Mouse (Mus musculus): ENCODE measurements around the gene Ube4b.

Gene Ube4b

DNA sequence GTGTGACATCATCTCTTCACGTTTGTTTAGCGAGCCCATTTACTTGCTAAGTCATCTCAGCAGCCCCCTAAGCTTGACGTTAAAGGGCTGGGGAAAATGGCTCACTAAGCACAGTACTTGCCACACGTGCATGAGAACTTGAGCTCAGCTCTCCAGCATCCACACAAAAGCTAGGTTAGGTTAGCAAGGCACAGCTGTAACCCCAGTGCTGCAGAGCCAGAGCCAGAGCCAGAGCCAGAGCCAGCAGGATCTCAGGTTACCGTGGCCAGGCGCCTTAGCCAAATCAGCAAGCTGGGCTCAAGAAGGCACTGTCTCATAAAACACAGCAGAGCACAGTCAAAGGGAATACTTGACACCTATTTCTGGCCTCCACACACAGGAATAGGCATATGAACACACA is 31.0 kb downstream of the Ube4b start:
- no peak for DNase-seq (ENCODE audit: low read depth, low spot score)

DNA sequence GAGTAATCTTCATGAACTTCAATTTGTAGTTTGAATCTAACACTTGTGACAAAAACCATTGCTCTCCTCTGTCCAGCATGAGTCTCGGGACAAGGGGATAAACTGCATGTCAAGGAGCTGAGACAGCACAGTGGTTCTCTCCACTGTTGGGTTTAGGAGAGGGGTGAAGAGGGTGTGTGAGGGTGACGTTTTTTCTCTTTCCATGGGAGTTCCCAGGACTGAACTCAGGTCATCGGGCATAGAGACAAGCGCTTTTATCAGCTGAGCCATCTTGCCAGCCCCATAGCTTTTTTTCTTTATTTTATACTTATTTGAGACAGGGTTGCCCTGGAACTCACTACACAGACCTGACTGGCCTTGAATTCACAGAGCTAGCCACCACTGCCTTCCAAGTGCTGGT is 32.3 kb downstream of the Ube4b start:
- DNase-seq (ENCODE audit: low read depth, low spot score): no peak

DNA sequence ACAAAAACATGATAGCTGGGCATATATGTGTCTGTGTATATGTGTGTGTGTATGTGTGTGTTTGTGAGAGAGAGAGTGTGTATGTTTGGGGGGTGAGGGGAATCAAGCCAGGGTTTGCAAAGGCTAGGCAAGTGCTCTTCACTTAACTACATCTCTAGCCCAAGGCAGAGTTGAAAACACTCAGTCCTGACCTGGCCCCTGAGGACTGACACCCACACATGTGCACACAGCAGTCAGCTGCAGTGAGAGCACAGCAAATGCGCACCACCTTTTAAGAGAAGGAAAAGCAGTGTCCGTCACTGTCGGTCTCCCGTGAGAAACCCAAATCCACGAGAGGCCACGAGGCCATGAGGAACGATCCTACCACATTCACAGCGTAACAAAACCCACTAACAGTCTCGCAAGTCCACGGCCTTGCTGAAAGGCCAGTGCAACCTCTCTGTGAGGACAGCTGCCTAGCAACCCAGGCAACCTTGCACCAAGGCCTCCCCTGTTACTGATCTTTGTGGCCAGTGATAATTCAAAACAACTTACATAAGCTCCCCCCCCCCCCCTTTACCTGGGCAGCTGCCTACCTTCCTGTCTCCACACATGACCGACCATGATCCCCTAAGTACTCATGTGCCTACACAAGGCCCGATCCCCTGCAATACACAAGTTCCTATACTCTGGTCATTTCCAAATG is 33.1 kb downstream of the Ube4b start:
- no peak for DNase-seq (ENCODE audit: low read depth, low spot score)

DNA sequence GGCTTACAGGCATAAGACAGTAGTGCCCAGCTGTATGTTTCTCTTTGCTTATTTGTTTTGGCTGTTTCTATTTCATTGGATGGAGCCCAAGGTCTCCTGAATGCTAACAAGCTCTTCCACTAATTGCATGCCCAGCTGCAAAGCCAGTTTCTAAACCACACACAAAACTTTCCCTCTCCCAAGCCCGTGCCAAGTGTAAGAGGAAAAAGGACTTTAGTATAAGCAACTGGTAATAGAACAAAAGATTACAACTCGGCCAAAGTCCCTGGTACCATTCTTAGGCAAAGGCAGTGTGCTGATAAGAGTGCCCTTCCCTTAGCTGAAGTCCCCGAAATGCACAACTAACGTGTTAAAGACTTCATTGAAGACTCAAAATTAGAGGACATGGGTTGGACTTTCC is 34.2 kb downstream of the Ube4b start:
- no peak for DNase-seq (ENCODE audit: low read depth, low spot score)

DNA sequence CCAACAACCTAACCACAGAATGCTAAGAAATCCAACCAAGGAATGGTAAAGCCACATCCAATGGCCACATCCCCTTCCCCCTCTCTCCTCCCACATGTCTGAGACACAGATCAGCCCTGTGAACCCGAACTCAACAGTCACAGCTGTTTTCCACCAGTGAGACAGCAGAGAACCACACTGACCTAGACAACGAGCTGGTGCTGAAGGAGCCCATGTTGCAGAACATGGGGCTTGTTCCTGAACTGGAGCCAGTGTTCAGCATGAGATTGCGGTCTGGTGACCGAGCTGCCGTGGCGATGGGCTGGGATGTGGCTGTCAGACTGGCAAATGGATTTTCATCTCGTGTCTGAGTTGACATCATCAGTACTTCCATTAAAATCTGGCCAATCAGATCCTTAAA is 45.5 kb downstream of the Ube4b start:
- no peak for DNase-seq (ENCODE audit: low read depth, low spot score)

DNA sequence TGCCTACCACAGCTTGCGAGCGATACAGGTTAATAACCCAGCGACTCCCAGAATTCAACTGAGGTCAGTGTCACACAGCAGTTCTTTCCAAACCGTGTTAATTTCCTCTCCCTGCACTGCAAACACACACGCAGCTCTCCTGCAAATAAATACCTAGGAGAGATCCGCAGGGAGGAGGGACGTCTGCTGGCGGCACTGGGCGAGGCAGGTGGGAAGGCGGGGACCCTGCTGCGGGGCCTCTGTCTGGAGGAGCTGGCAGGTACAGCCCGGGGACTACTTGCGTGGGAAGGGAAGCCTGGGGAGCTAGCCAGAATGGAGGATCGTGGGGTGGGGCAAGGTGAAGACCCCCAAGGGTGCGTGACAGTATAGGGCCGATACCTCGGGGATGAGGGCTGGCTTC is 46.7 kb downstream of the Ube4b start:
- no peak for DNase-seq (ENCODE audit: low read depth, low spot score)

DNA sequence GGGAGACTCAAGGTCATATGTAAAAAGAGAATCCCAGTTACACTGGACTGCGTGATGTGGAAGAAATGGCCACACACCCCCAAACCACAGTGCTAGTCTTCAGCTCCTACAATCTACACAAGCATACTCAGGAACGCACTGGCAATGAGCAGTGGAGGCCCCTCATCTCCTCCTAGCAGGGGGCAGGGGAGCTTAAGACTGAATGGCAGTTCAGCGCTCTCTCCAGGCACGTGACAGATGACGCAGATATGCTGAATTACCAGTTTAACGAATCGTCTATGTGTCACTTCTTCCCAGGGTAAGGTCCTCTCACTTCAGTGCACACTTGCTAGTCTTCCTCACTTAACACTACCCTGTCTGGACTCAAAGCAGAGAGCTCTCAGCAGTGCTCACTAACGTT is 47.7 kb downstream of the Ube4b start:
- no peak for DNase-seq (ENCODE audit: low read depth, low spot score)

DNA sequence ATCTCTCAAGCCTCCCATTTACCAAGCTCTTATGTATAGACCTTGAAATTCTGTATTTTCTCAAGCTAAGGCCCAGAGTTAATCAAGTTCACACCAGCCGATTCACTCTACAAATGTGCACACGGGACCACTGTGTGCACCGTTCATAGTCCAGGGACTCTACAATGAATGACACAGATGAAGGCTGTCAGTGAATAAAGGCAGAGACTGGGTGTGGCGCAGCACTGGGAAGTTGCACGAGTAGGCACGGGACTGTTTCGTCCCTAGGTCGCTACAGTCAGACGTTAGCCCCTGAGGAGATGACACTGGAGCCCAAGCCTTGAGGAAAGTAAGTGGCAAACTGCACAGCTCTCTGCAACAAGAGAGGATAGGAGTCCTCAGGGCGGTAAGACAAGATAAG is 50.5 kb downstream of the Ube4b start:
- no peak for DNase-seq (ENCODE audit: low read depth, low spot score)

DNA sequence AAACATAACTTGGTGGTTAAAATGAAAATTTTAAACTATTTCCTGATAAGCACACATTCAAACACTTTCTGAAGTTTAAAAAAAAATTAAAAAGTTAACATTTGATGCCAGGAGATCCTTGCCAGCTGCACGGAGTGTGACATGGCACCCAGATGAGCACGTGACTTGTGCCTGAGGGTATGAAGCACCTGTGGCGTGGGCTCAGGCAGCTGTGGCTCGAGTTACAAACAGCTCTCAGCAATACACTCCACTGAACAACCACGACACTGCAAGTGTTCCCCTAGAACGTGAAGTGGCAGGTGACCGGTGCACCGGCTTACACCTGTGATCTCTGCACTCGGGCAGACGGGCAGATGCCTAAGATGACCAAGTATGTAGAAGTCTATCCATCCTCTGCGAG is 51.9 kb downstream of the Ube4b start:
- DNase-seq (ENCODE audit: low read depth, low spot score): no peak

DNA sequence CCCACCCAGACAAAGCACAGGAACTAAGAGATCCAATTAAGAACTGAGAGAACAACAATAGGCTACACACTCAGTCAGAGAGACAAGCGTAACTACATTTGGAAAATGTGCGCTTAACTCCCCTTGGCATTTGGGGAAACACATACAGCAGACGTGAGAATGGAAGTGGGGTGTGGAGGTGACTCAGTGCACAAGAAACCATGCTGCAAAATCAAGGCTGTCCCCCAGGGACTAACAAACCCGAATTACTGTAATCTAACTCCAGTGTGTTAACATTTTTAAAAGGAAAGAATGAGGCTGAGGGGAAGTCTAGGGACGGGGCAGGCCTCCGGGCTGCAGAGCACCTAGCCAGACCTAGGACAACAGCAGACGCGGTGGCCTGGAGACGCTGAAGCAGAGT is 52.6 kb downstream of the Ube4b start:
- no peak for DNase-seq (ENCODE audit: low read depth, low spot score)

DNA sequence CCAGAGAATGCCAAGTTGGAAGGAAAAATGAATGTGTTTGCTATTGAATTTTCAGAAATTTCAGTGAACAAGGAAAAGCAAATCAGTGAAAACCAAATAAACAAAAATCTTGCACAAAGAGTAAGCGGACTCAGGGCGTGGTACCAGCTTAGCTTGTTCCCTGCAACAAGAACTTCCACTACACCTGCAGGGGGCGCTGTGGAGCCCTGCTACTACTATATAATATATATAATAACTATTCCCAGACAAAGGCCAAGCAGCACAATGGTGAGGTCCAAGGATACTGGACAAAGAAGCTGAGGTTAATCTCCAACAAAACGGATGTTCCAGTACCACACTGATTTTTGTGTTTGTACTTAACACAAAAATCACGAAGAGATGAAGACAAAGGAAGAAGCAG is 53.1 kb downstream of the Ube4b start:
- peak; percentile 57 for DNase-seq (ENCODE audit: low read depth, low spot score)

DNA sequence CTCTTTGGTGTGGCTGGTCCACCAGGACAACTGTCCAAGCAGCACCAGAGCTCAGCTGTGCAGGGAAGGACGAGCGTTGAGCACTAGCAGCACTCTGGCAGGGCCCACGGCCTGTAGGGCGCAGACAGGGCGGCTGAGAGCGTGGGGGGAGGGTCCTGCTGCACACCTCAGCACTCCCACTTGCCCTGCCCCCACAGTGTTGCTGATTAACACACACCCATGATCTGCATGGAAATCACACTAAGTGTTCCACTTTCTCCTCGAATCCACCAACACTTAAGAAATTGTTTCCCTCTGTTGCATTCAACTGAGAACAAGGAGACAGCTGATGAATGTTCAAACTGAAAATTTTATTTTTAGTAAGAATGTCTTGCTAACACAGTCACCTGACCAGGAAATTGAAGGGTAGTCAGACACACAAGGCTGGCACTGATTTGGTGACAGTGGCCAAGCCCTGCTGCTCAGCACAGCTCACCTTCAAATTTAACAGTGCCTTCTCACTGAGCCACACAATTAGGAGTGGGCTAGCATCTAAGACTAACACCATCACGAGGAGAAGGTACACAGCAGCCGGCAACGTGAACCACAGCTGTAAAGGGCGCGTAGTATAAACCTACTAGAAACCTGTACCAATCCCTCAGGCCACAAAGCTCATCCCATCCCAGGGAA is 60.7 kb downstream of the Ube4b start:
- no peak for DNase-seq (ENCODE audit: low read depth, low spot score)

DNA sequence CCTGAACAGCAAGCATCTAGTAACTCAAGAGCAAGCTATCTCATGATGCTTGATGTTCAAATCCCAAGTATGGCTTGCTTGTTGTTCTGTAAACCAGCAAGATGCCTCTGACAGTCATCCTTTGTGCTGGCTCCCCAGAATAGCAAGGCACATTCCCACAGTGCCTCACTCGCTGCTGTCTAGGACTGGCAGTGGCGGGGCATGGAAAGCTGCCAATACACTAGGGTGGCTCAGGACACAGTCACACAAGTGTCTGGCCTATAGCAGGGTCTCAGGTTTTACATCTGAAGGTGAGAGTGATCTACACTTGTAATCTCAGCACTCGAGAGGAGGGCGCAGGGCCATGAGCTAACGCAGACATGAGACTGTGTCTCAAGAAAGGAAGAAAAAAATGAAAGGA is 61.7 kb downstream of the Ube4b start:
- DNase-seq (ENCODE audit: low read depth, low spot score): no peak

DNA sequence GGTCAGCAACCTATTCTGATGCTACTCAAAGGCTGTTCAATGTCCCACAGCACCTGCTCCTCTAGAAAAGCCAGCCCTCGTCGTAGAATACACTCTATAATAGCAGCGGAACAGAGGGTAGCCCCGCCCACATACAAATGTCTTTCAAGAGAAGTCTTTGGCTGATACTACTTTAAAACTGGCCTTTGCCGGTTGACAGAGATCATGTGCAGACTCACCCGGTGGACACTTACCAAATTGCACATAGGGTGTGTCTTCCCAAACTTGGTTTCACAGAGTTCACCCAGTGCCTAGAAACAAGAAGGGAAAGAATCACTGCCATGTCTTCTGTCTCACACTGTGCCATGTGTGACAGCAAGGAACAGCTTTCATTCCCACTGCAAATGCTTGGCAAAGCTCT is 65.5 kb downstream of the Ube4b start:
- no peak for DNase-seq (ENCODE audit: low read depth, low spot score)

DNA sequence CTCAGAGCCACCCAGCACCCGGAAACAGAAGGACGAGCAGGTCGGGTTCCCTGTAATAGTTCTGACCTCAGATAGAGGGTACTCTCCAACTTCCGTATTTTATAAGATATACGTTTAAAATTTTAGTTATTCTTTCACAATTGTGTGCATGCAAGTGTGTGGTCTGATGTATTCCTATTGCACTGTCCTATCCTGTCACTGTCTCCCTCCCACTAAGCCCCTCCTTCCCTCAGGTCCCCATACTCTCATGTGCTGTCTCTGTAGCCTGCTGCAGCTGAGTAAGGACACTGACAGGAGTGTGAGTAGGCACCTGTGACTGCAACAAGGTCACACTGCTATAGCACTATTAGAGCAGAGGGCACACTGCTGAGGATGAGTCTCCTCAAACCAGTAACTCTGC is 65.9 kb downstream of the Ube4b start:
- no peak for DNase-seq (ENCODE audit: low read depth, low spot score)

DNA sequence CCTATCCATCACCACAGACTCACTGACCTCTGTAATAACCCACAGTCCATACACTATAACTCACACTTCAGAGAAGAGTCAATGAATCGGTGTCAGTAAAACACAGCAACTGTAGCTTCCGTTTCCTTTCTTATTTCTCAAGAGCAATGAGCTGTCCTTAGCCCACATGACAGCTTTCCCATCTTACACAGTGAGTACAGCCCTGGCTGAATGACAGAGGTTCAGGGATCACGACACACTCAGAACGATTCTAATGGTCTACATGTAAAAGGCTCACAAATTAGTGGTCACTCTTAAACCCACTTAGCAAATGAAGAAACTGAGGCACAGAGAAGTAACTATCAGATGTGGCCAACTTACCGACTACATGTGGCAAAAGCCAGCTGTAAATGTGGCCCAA is 68.6 kb downstream of the Ube4b start:
- DNase-seq (ENCODE audit: low read depth, low spot score): no peak

DNA sequence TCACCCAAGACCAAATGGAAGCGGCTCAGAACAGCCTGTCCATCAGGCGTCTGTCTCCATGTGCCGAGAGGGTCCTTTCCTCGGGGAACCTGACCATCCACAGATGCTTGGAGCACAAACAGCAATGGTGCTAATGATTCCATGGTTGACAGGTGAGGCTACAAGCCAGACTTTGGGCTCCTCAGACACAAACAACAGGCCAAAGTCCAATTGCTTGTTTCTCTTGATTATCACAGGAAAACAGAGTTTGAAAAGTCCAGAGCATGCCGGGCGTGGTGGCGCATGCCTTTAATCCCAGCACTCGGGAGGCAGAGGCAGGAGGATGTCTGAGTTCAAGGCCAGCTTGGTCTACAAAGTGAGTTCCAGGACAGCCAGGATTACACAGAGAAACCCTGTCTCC is 71.9 kb downstream of the Ube4b start:
- no peak for DNase-seq (ENCODE audit: low read depth, low spot score)

DNA sequence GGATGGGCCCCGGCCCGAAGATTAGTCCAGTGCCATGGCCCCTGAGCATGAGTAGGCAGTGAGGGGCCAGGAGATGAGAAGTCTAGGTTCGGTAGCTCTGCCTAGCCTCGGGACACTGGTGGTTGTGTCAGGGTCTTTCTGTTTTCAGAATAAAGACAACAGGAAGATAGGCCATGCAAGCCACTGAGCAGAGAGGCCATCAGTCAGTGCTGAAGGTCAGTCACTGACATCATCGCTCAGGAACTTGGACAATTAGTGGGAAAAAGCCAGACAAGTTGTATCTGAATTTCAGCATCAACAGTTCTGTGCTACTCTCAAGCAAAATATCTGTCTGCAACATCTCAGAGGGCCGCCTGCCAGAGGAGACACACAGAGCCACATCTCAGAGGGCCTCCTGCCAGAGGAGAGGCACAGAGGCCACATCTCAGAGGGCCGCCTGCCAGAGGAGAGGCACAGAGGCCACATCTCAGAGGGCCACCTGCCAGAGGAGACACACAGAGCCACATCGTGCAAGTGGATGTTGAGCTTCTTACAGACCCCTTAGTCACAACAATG is 74.9 kb downstream of the Ube4b start:
- no peak for DNase-seq (ENCODE audit: low read depth, low spot score)

DNA sequence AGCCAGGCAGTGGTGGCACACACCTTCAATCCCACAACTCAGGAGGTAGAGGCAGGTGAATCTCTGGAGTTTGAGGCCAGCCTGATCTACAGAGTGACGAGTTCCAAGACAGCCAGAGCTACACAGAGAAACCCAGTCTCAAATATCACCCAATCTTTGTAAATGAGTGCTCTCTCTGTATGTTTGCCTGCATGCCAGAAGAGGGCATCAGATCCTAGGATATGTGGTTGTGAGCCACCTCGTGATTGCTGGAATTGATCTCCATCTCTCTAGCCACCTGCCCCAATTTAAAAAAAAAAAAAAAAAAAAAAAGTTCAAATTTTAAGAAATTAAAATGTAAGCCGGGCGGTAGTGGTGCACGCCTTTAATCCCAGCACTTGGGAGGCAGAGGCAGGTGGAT is 77.6 kb downstream of the Ube4b start:
- DNase-seq (ENCODE audit: low read depth, low spot score): no peak

DNA sequence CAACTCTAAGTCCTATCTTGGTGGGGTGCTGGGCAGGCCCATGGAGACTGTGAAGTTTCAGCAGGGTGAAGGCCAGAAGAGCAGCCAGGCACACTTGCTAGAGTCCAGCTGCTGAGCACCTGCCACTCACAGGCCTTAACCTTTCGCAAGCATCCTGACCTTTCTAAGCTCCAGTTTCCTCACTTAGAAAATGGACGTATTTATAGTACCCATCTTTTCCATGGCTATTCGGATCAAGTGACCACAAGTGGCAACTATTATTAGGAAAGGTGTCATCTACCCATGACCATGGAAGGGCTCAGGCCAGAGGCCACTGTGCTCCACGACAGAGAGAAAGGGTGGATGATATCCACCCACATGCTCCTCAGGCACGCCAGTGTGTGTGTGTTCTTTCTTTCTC is 80.7 kb downstream of the Ube4b start:
- DNase-seq (ENCODE audit: low read depth, low spot score): no peak

DNA sequence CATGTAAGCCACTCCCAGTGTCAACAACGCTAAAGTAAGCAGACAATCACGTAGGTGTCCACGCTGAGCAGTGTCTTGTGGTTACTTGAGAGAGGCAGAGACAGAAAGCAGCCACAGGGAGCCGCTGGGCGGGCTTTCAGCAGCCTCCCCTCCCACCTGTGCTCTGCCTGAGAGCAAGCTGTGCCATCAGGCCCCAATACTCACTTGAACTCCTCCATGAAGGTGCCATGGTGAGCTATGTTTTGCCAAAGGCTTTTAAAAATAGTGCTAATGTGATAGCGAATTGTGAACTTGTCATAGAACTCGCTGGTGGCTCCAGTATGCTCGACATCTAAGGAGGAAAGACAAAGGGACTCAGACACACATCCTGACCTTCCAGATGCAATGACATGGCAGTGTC is 82.2 kb downstream of the Ube4b start:
- no peak for DNase-seq (ENCODE audit: low read depth, low spot score)

DNA sequence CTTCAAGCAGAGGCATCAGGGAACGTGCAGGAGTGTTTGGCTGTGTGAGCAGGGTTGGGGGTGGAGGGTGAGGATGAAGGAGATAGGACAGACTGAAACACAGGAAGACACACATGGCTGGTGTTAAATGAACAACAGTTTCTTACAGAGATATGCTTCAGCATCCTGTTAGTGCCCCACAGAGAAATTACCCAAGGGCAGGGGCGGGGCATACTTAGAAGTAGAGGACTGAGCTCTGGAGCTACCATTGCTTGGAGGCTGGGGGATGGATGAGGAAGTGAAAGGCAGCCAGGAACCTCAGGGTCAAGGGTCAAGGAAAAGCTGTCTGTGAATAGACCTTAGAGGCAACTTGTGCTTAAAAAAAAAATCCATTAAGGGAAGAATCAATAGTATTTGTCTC is 85.9 kb downstream of the Ube4b start:
- no peak for DNase-seq (ENCODE audit: low read depth, low spot score)

DNA sequence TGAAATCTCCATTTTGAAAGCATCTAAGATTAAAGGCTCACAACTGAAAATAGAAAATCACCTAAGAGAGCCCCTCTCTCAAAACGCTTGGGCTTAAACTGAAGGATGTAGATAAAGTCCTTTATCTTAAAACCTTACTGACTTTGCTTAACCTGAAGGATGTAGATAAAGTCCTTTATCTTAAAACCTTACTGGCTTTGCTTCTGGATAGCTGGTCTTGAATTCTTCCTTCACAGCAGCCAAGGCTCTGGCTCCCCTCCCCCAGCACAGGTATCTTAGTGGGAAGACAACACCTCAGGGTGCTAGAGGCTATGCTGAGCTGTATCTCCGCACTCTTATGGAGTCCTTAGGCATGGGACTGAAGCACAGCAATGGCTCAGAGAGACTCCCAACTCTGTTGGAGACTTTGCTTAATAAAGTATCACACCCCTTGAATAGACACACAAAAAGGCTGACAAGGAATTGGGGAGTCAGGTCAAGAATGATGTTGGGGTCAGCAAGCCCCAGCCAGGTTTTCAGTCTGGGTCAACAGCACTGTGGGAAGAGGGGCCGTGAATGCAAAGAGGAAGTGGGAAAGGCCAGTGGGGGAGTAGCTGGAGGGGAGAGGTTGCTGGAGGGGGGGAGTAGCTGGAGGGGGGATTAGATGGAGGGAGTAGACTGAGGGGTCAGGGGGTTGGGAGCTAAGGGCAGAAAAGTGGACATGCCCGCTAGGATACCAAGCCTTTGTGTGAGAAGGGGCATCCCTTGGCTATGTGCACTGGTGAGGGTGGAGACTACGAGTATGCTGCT is 86.9 kb downstream of the Ube4b start:
- no peak for DNase-seq (ENCODE audit: low read depth, low spot score)
